Mouse (Mus musculus) hindbrain, postnatal 0 days (tissue): ENCODE measurements at regions not wholly inside any gene's neighbourhood (a gene's known extent, or its start where the extent isn't known, plus 50 kb on each side); places are given as distances from the start of the nearest gene placed in this dataset.

Source experiments
- ATAC-seq: fragments of 200-750 bp; cut with Nextera tagmentation; 2 replicates; pipeline ENCODE4 v1.8.0; 2017; ENCODE audit warnings: mild to moderate bottlenecking, moderate TSS enrichment, moderate library complexity
- DNase-seq: peaks from one replicate; pipeline ENCODE4 v3.0.0-alpha.2; 2015; ENCODE audit warnings: low spot score
- H3K27ac ChIP-seq: fragments of 300-500 bp; sonication (generic); 2 replicates; pipeline ENCODE4 v1.5.1; 2014; ENCODE audit warnings: mild to moderate bottlenecking
- H3K27me3 ChIP-seq: fragments of 300-500 bp; sonication (generic); 2 replicates; pipeline ENCODE4 v1.6.1; 2014; ENCODE audit warnings: low read length, mixed read lengths; ENCODE audit not compliant: insufficient read depth
- H3K36me3 ChIP-seq: fragments of 300-500 bp; sonication (generic); 2 replicates; pipeline ENCODE4 v1.6.1; 2014; ENCODE audit warnings: low read length, mixed read lengths; ENCODE audit not compliant: insufficient read depth
- H3K4me1 ChIP-seq: fragments of 300-500 bp; sonication (generic); 2 replicates; pipeline ENCODE4 v1.6.1; 2014; ENCODE audit warnings: antibody characterized with exemption, low read length, mixed read lengths; ENCODE audit not compliant: insufficient read depth
- H3K4me2 ChIP-seq: fragments of 300-500 bp; sonication (generic); 2 replicates; pipeline ENCODE4 v1.6.1; 2014; ENCODE audit warnings: low read depth, mild to moderate bottlenecking, low read length, moderate library complexity, mixed read lengths
- H3K4me3 ChIP-seq: fragments of 300-500 bp; sonication (generic); 2 replicates; pipeline ENCODE4 v1.5.1; 2014; ENCODE audit warnings: low read length
- H3K9ac ChIP-seq: fragments of 300-500 bp; sonication (generic); replicated peaks from 2 replicates; pipeline ENCODE4 v1.6.1; 2014; ENCODE audit warnings: mild to moderate bottlenecking, low read length, moderate library complexity, mixed read lengths
- H3K9me3 ChIP-seq: fragments of 300-500 bp; sonication (generic); 2 replicates; pipeline ENCODE4 v1.6.1; 2016; ENCODE audit warnings: low read length, mixed read lengths
- CTCF ChIP-seq: IDR thresholded peaks from 2 replicates; pipeline ENCODE4 v1.5.1; 2016; ENCODE audit warnings: antibody characterized with exemption, control low read depth, low read depth
- WGBS: fragments of 180-500 bp; shearing (Covaris S2); extraction: QIAGEN DNeasy Blood & Tissue Kit; methylation state at CpG from one replicate; pipeline ENCODE4 v1.1.7; 2014; 5-methylcytosine and 5-hydroxymethylcytosine counted together

- ATAC-seq (no peak), DNase-seq (no peak)
- TF ChIP-seq CTCF: no peak
- Histone ChIP-seq H3K4me1 (no peaks in the 10 kb centered on the region), H3K9ac (no peak overlapping the region), H3K27me3 (no peaks in the 10 kb centered on the region), H3K9me3 (no peaks in the 10 kb centered on the region), H3K4me3 (no peak overlapping the region), H3K4me2 (no peak overlapping the region), H3K27ac (no peak overlapping the region), H3K36me3 (no peaks in the 10 kb centered on the region)
- WGBS: 20% methylated on average over 1 of the region's 1 CpGs
These were observed 406.0 kb upstream of the 1700003H04Rik start for GRCm38 (mm10) chr3:124986930-124987329.

- Histone ChIP-seq H3K4me3 (no peak overlapping the region), H3K27me3 (no peaks in the 10 kb centered on the region), H3K4me2 (no peak overlapping the region), H3K9me3 (no peaks in the 10 kb centered on the region), H3K27ac (no peak overlapping the region), H3K4me1 (no peaks in the 10 kb centered on the region), H3K9ac (no peak overlapping the region), H3K36me3 (no peaks in the 10 kb centered on the region)
- no peak for TF ChIP-seq CTCF
- ATAC-seq: no peak; the same call in 1 of the 2 replicates
- DNase-seq: no peak
- 13% methylated on average over 3 of the region's 3 CpGs for WGBS
These were observed 405.6 kb upstream of the 1700003H04Rik start for GRCm38 (mm10) chr3:124986515-124986914.

- H3K36me3 ChIP-seq: no peaks in the 10 kb centered on the region
- H3K4me1 ChIP-seq: no peaks in the 10 kb centered on the region
- no peaks in the 10 kb centered on the region for H3K27me3 ChIP-seq
- no peak overlapping the region for H3K4me3 ChIP-seq
- 31% methylated on average over 5 of the region's 5 CpGs for WGBS
- H3K4me2 ChIP-seq: no peak overlapping the region
- DNase-seq (peak; percentile 21), ATAC-seq (no peak)
- H3K27ac ChIP-seq: no peak overlapping the region
- no peaks in the 10 kb centered on the region for H3K9me3 ChIP-seq
- TF ChIP-seq CTCF: no peak
- H3K9ac ChIP-seq: no peak overlapping the region
These were observed 404.5 kb upstream of the 1700003H04Rik start for GRCm38 (mm10) chr3:124985428-124985827.

GRCm38 (mm10) chr3:124935147-124935849 lies 354.4 kb upstream of the 1700003H04Rik start:
- Histone ChIP-seq H3K9ac (no peak overlapping the region), H3K36me3 (no peaks in the 10 kb centered on the region), H3K4me1 (no peaks in the 10 kb centered on the region), H3K4me2 (no peak overlapping the region), H3K4me3 (no peak overlapping the region), H3K27me3 (no peaks in the 10 kb centered on the region), H3K27ac (no peak overlapping the region), H3K9me3 (no peaks in the 10 kb centered on the region)
- no peak for DNase-seq
- ATAC-seq: no peak
- no peak for TF ChIP-seq CTCF
- WGBS: 62% methylated on average over 2 of the region's 2 CpGs

DNA sequence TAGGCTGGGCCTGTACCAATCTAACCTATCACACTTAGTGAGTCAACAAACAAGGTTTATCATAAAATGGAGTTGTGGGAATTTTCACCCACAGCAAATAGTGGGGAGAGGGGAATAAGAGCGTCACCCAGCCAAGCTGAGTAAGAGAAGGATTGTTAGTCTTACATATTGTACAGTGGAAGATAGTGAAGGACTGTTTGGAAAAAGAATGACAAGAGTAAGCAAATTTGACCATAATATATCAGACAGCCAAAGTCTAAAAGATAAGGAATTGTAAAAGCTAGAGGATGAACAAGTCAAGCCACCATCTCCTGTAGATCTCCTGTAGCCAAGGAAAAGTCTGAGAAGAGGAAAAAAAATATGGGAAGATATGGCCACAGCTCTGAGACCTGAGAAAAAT lies 351.8 kb upstream of the 1700003H04Rik start:
- DNase-seq (no peak), ATAC-seq (no peak)
- no peak overlapping the region for H3K4me2 ChIP-seq
- no peaks in the 10 kb centered on the region for H3K36me3 ChIP-seq
- H3K27ac ChIP-seq: no peak overlapping the region
- H3K9me3 ChIP-seq: no peaks in the 10 kb centered on the region
- H3K4me1 ChIP-seq: no peaks in the 10 kb centered on the region
- H3K27me3 ChIP-seq: no peaks in the 10 kb centered on the region
- no peak for TF ChIP-seq CTCF
- no peak overlapping the region for H3K9ac ChIP-seq
- no peak overlapping the region for H3K4me3 ChIP-seq
- 92% methylated on average over 1 of the region's 1 CpGs for WGBS

DNA sequence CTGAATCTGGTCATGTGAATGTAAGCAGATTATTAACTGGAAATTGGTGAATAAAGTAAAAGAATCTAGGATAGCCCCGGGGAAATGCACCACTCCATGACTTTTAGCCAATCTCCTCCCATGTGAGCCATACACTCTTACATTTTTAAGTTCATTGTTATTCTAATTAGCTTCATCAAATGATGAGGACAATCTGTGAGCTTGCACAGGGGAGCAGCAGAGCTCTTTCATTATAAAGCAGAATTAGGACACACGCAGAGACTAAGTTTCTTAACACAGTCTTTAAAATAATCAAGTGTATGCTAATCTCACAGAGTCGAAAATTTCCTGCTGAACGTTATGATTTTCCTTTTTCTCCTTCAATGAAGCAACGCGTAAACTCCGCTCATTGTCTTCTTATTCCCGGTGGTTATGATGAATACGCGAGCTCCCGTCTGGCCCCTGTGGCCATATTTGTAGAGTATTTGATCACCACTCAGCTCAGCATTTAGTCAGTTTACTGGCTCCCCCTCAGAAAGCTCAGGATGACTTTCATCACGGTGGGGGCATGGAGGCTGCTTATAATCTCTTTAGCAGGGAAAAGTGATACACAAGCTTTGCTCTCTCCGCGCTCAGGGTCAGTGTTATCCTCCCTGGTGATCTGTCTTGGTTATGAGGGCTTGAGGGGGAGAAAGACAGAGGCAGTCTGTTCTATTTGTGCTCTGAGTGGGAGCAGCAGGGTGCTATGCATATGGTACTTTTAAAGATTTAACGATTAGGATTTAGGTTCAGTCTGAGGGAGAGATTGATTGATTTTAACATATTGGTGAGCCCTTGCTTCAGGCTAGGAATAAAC lies 350.1 kb upstream of the 1700003H04Rik start:
- Histone ChIP-seq H3K9me3 (no peaks in the 10 kb centered on the region), H3K27me3 (no peaks in the 10 kb centered on the region), H3K4me2 (peak overlapping the region; percentile 50), H3K9ac (peak overlapping the region; percentile 24), H3K4me1 (no peaks in the 10 kb centered on the region), H3K4me3 (peak overlapping the region; percentile 23), H3K27ac (no peak overlapping the region), H3K36me3 (no peaks in the 10 kb centered on the region)
- ATAC-seq (peak; percentile 72), DNase-seq (peak; percentile 45)
- 31% methylated on average over 15 of the region's 15 CpGs for WGBS
- no peak for TF ChIP-seq CTCF

GRCm38 (mm10) chr3:124908925-124909324 lies 328.0 kb upstream of the 1700003H04Rik start:
- H3K9me3 ChIP-seq: no peaks in the 10 kb centered on the region

More at GRCm38 (mm10) chr3:124908925-124909324, 328.0 kb upstream of the 1700003H04Rik start:
- no peaks in the 10 kb centered on the region for H3K36me3 ChIP-seq
- H3K9ac ChIP-seq: no peak overlapping the region
- TF ChIP-seq CTCF: no peak
- no peak overlapping the region for H3K4me2 ChIP-seq
- 76% methylated on average over 4 of the region's 4 CpGs for WGBS
- ATAC-seq (no peak), DNase-seq (no peak)
- H3K27me3 ChIP-seq: no peaks in the 10 kb centered on the region
- no peak overlapping the region for H3K27ac ChIP-seq
- H3K4me1 ChIP-seq: no peaks in the 10 kb centered on the region
- H3K4me3 ChIP-seq: no peak overlapping the region
